Mouse (Mus musculus): Measurements from ENCODE around the gene Tmem132d.

DNA sequence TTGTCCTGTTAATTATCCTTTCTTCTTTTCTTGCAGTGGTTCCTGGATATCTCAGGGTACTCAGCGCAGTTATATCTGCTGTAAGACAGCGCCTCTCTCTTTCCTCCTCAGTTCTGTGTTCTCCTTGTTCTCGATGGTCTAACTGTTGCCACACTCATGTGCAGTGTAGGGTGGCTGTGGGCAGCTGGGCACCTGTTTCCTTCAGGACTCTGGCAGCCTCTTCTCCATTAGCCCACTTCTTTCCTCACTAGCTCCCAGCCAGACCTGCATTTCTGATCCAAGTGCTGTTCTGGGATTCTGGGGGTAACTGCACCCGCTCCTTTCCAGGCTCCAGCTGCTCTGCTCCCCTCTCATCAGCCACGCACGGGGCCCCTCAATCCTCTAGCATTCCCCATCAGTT is 392.8 kb downstream of the Tmem132d start:
- TF ChIP-seq POLR2A (IDR thresholded peaks at IDR 0.05; ENCODE audit: borderline replicate concordance, insufficient read depth, low read length) (no peak), CTCF (IDR thresholded peaks at IDR 0.05; ENCODE audit: borderline replicate concordance, insufficient read depth, low read depth, low read length) (no peak)
